Mouse (Mus musculus): ENCODE measurements around the gene Primpol. TPM values are rescaled to one million over a fixed set of nuclear protein-coding genes. Genes with fewer than 3 reads are reported as not detected.
A peak's percentile ranks its signal among the peaks of the same experiment; 100 is the strongest.
"Not testable (repeated sequence)": the region's sequence is repeated elsewhere in the genome, so short reads cannot be mapped to it uniquely, and the experiment has no call there.

Gene Primpol
- total RNA-seq, 2 experiments from 2014 or later, result 7.5 to 19.2 TPM

DNA sequence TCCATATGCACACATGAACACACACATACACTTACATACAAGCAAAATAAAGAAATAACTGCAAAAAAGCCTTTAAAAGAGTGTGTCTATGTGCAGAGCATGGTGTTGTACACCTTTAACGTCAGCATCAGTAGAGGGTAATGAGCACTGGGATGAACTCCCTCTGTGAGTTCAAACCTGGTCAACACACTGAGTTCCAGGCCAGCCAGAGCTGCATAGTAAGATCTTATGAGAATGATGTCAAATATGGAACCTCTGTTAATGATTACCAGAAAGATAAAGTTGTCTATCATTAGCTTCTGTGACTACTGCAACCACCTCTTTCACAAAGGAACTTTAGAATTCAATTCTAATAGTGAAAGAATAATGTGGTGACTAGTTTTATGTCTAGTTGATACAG lies 10.1 kb downstream of the Primpol start:
- no peak for ATAC-seq (ENCODE audit: poor library complexity, severe bottlenecking)

DNA sequence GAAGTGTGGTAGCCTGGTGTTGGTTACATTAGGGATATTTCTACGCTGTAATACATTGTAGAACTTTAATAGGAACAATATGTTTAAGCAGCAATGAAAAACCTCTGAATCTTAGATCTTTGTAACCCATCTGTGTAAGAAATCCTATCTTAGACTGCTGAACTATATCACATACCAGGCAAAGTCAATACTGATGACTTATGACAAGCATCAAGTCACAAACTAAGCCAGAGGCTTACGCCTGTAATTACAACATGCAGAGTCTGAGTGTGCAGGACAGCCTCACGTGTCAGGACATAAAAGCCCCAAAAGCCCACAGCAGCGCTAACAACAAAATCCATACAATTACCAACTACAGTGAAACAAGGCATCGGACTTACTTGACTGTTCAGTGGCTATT lies 13.4 kb downstream of the Primpol start:
- no peak for ATAC-seq (ENCODE audit: poor library complexity, severe bottlenecking)

DNA sequence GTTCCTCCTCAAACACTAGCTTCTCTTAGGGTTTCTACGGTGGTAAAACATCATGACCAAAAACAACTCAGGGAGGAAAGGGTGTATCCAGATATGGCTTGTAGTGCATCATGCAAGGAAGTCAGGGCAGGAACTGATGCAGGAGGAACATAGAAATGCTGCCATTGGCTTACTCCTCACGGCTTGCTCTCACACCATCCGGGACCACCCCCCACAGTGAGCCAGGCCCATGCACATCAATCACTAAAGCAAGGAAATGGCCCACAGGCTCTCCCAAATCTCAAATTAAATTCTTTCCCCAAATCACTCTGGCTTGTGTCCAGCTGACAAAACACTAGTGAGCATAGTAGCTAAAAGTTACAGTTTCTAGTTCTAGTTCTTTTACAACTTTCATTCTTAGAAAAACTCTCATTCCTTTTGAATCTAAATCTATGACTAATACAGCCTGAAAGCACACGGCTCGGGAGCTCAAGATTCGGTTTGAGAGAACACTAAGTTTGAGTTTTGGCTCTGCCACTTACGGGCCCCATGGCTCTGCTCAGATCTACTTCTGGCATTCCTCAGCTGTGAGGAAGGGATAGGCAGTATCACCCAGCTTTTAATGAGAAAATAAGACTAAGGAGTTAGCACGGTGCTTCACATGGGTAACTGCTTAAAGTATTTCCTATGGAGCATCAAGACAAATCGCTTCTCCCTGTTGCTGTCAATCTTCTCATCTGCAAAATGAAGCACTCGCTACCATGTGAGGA lies 15.9 kb downstream of the Primpol start:
- no peak for ATAC-seq (ENCODE audit: poor library complexity, severe bottlenecking)

DNA sequence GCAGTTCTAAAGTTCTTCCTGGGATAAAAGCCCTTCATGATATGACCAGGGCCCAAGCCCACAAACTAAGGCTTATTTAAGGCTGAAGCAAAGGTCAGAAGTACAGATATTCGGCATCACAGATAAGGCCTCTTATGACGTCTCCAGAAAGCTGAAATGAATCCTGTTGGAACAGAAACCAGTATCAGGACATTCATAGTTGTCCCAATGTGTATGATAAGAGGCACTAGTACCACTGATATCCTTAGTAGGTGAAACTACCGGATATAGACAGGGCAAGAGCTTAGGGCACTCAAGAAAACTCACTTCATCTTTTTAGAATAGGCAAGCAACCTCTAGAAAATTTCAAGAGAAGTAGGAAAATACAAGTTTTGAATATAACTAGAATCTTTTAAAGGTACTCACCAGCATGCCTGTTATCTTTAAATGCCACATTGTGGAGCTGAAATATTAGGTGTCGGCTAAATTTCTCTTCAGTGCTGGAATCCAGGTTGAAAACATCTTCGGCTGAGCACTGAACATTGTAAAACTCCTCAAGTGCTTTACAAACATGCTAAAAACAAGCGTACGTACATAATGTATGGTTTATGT lies 17.6 kb downstream of the Primpol start:
- no peak for ATAC-seq (ENCODE audit: poor library complexity, severe bottlenecking)

DNA sequence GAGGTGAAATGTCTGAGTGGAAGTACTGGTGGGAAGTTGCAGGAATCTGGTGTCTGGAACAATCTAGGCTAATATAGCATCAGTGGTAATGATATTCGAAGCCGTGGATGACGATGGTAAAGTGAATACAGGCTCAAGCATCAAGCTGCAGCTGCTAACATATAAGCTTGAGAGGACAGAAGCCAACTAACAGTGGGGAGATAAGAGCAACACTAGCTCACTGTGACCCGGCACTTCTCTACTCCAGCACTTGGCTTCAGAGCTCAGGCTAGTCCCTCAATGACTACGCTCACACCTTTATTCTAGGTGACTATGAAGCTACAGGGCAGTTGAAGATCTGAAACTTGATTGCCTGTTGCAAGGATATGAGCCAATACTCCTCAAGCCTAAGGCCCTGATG lies 18.3 kb downstream of the Primpol start:
- no peak for ATAC-seq (ENCODE audit: poor library complexity, severe bottlenecking)

DNA sequence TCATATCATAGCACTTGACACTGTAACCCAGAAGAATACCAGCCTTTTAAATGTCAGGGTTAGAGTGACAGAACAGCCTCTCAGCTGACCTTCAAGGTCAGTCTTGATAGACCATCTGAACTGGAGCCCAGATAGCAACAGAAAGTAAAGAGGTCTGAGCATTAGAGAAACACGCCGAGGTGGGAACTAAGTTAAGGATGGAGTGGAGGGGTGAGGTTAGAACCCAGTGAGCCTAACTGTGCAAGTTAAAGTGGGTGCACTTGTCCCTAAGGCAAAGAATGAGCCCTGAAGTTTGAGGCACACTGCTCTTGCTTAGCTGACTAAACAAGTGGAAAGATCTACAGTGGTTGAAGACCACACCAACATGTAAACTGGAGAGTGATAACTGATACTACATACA lies 18.9 kb downstream of the Primpol start:
- no peak for ATAC-seq (ENCODE audit: poor library complexity, severe bottlenecking)

DNA sequence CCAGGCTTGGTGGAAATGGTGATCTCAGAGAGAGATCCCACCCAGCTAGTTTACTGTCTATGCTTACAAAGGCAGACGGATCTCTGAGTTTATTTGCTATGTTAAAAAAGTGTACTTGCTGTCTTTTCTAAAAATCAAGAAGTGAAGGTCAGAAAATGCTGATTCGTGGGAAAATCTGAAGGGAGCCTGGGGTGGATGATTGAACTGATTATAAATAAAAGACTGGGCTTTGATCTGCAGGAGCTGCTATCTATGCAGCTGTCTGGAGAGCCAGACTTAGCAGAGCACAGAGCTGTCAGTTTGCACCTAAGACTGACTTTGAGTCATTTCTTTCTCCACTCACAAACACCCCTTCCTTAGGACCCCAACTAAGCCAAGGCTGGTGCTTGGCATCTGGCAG lies 19.6 kb downstream of the Primpol start:
- no peak for ATAC-seq (ENCODE audit: poor library complexity, severe bottlenecking)

DNA sequence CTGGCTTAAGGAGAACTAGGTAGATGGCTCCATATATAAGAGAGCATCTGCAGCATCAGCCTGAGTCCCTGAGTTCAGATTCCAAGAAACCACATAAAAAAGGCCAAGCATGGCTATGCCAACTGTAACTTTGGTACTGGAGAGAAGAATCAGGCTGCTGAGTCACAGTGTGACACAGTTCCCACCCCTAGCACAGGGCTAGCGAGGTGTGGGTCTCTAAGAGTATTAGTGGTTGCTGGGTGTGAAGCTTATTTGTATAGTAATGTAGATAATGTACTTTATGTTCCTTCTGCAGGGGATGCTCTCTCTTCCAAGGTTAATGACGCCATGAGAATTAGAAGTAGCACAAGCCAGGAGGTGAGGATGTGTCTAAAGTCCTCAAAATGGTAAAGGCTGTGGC lies 20.5 kb downstream of the Primpol start:
- ATAC-seq (ENCODE audit: poor library complexity, severe bottlenecking), result no peak

DNA sequence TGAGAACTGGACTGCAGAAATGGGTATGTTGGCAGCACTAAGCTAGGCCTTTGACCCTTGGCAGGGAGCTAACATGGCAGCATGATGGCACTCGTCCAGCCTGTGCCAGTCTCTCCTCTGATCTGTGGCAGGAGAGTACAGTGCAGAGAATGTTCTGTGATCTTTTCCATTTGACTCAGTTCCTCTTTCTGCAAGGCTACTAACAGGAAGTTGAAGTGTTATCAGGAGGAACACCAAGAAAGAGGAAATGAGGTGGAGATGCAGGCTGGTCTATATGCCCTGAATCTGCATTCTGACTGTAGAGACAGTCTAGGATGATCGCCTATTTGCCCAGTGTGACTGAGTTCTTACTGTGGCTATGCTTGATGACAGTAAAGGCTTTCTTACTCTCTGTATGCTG lies 21.4 kb downstream of the Primpol start:
- ATAC-seq (ENCODE audit: poor library complexity, severe bottlenecking), result peak; percentile 99

DNA sequence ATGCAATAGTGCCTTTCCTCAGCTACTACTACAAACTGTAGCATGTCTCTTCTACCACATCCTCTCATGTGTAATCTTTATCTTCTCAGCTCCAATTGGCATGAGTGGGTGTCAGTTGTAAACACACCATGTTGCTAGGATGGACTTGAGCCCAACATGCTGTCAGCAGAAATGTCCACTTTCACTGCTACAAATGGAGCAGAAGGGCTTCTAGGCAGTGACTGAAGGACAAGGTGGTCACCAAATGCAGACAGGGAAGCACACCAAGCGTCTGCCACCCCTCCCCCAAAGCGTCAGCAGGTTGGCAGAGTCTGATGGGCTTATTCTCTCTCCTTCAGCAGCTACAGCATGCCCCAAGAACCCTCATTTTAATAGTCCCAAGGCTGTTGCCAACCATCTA lies 23.2 kb downstream of the Primpol start:
- ATAC-seq (ENCODE audit: poor library complexity, severe bottlenecking), result peak; percentile 34; the same call in 1 of the 2 replicates

DNA sequence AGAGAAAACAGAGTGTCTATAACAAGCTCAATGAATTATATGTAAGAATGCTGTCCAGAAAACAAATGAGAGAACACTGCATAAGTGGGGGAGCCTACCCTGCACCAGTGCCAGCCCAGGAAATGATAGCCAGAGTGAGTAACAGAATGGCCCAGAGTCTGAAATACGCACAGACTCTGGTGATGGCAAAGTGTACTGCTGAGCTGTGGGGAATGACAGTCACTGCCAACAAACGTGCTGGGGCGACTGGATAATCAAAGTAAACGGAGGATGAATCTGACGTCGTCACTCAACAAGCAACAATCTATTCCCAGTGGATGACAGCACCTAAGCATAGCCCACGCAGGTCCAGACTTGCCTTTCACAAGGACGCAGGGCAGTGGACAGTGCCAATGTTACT lies 23.9 kb downstream of the Primpol start:
- ATAC-seq (ENCODE audit: poor library complexity, severe bottlenecking), result no peak

DNA sequence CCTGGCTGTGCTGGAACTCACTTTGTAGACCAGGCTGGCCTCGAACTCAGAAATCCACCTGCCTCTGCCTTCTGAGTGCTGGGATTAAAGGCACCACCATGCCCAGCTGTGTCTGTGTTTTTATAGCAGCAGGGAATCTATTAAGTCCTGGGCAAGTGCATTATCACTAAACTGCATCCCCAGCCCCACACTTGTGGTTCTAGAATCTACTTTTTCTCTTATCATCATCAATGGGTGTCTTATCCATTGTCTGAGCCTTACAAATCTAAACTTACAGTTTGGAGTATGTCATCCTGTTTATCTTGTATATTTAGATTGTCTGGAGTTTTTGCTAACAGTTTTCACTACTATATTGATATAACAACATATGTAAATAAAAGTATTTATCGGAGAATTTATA lies 28.3 kb downstream of the Primpol start:
- no peak for ATAC-seq (ENCODE audit: poor library complexity, severe bottlenecking)

DNA sequence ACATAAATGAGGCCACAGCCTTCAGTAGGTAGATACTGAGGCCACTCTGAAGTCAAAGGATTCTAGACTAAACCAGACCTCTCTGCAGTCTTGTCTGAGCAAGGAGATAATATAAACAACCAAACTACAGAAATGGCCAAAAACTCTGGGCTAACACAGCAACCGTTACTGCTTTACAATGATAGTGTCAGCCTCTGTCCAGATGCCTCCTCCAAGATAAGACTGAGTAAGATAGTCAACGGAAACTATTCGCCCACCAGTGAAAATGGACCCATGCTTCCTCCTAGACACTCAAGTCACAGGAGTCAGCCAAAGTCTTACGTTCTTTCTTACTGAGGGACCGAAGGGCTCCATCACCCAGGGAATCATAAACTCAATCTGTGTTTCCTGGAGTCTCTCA lies 29.1 kb downstream of the Primpol start:
- ATAC-seq (ENCODE audit: poor library complexity, severe bottlenecking), result peak; percentile 57; the same call in 1 of the 2 replicates

DNA sequence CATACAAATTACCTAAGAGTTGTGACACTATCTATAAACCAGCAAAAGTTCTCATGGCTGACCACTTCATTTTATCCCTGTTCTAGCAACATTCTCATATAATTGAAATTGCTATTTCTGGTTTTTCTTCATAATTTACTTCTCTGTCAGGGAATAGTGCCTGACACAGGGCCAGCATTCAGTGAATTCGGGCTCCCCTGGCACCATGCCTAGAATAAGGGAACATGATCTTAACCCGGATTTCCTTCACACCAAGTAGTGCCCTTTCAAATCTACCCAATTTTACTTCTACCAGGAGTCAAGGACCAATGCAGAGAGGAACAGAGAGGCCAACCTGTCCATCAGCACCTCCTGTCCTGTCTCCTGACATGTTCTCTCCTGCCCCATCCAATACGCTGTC lies 31.4 kb downstream of the Primpol start:
- ATAC-seq (ENCODE audit: poor library complexity, severe bottlenecking), result no peak

DNA sequence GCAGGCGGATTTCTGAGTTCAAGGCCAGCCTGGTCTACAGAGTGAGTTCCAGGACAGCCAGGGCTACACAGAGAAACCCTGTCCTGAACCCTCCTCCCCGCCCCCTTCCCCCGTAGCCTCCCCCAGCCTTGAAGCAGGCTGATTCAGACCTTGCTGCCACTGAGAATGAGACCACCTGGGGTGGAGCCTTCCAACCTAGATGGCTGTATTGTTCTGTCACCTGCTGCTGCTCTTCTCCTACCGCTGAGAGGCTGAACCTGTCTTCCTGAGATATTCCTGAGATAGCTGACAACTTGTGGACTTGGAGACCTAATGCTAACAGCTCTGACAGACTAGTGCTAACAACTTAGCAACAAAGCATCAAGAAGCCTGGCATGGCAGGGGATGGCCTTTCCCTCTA lies 32.7 kb downstream of the Primpol start:
- not testable (repeated sequence) for ATAC-seq (ENCODE audit: poor library complexity, severe bottlenecking)

DNA sequence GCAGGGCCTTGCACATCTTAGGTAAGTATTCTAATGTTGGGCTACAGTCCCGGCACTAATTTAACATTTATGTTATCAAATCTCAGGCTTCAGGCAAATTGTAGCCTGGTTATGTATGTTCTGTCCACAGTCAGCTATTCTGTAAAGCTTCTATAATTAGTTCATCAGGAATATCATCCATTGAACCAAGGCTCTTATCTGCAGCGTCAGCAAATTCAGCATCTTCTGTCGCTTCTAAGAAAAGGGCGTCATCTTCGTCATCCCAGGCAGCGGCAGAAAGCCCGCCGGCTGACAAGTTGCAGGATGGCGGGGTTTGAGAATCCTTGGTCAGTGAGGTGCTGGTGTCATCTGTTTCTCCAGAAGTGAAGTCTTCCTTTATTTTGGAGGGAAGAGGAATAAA lies 38.2 kb downstream of the Primpol start:
- ATAC-seq (ENCODE audit: poor library complexity, severe bottlenecking), result no peak

DNA sequence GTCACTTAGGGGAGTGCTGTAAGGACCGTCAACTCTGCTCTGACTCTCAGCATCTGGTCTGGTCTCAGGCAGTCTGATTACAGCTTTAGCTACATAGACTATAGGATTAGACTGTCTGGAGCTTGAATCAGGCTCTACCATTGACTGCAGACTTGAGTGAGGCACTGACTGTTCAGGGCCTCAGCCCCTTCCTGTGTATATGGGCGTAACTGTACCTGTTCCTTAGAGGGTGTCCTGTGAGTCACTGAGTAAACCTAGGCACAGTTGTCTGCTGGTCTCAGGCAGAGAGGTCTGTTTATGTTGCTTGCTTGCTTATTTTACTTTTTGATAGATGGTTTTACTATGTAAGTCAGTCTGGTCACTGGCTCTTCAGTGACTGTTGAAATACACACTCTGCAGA lies 43.0 kb downstream of the Primpol start:
- no peak for ATAC-seq (ENCODE audit: poor library complexity, severe bottlenecking)

DNA sequence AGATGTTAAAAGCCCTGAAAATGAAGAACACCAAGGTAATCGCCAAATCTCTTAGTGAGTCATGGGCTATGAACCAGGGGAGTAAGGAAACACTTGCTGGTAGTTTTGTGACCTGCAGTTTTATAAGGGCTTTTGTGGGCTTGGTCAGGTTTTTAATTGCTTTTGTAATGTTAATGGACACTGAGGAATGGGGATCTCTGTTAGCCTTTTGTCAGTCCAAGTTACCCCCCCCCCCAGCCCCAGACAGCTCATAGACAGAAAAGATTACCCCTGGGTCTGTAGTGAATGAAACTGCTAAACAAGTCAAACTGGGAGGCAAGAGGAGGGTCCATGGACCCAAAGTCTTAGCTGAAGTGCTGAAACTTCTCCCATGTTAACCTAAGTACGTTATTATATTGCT lies 43.6 kb downstream of the Primpol start:
- no peak for ATAC-seq (ENCODE audit: poor library complexity, severe bottlenecking)

DNA sequence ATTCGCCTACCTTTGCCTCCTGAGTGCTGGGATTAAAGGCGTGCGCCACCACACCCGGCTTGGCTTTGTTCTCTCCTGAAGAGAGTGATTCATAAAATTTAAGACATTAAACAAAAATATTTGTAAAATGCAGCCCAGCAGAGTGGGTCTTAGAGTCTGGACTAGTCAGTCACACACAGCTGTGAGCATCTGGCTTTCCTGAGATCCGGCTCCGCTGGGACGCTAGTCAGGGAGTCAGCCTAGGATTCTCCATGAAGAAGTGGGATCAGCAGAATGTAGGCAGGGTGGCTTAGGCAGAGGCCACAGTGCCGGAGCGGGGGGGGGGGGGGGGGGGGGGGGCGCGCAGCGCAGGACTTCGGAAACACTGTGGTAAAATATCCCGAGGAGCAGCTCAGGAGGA lies 46.3 kb downstream of the Primpol start:
- ATAC-seq (ENCODE audit: poor library complexity, severe bottlenecking), result no peak

DNA sequence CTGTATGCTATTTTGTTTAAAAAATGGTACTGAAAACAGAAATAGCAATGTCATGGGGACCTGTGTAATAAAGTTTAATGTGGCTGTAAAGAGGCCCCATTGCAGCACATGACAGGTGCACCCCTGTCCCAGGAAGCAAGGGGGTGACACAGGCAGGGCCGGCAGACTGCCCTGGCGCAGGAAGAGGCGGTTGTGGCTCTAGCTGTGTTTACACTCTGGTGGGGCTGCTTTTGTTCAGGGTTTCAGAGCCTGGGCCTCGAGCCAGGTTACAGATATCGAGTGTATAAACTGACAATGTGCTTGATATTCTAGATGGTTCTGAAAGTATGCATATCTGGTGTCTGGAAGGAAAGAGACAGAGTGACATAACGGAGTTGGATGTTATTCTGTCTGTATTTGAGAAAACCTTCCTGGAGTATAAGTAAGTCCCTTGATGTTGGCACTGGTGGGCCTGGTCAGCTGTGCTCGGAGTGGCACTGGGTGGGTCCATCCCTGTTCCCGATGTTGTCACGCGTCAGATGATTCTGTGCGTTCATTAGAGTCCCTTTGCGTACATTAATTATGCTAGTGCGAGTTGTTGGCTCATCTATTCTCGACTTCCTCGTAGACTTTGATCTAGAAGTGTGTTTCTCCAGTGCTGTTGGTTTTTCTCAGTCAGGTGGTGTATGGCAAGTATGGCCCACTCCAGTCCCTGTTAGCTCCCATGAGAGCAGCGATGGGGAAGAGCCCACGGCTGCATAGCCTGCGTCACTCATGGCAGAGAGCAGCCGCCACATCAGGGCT lies 47.2 kb downstream of the Primpol start:
- ATAC-seq (ENCODE audit: poor library complexity, severe bottlenecking), result no peak

DNA sequence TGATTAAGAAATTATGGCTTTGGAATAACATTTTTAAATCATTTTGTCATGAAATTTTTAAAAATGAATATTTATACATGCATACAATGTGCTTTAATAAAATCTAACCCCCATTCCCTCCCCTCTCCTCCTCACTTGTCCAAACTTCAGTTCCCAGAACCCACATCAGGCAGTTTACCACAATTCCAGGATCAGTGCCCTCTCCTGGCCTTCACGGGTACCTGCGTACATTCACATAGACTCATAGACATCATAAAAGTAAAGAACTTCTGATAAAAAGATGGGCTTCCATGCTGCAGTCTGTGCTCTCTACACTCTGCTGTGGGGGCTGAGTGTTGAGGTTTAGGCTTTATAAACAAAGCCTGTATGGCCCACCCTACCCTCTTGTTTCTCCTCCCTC lies 48.1 kb downstream of the Primpol start:
- ATAC-seq (ENCODE audit: poor library complexity, severe bottlenecking), result no peak

DNA sequence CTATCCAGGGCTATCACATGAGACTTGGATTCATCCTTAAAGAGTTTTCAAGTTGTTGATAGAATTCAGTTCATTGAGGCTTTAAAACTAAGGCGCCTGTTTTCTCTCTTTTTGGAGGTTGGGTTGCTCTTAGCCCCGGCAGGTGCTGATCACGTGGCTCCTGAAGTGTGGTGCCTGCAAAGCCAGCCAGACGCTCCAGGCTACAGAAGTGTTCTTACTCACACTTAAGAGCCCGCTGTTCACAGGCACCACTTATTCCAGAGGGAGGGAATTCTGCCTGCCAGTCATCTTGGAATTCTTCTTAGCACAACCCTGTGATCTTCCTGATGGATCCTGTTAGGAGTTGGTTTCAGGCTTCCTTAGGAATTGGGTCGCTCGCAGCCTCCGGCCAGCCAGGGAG lies 49.1 kb downstream of the Primpol start:
- ATAC-seq (ENCODE audit: poor library complexity, severe bottlenecking), result no peak

Data from megakaryocyte, adult 5-6 weeks (primary cell).